Mouse (Mus musculus): ENCODE data around the gene Syne1. TPM values are rescaled to one million over a fixed set of nuclear protein-coding genes. Genes with fewer than 3 reads are reported as not detected.

Syne1 gene
- total and polyA plus RNA-seq, 2 experiments from 2014 or later: 25.9 to 71.2 TPM

DNA sequence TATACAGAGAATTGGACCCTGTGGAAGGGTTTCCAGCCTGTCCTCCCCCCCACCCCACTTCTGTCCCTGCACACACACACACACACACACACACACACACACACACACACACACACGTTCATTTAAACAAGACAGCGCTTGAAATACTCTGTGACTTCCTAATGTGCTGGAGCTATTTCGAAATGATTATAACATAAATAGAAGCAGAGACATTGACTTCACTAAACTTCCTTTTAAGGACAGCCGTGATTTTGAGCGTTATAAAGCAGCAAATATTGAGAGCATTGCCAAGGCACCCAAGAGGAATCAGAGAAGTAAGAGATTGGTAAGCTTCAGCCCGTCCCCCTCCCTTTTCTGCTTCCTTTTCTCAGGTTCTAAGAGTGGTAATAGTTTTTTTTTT, 263.0 kb downstream of the Syne1 start:
- ATAC-seq (ENCODE audit: insufficient read depth, low read depth) (peak; percentile 11; the same call in 1 of the 2 replicates), DNase-seq (ENCODE audit: low spot score) (peak; percentile 61)
- H3K27ac ChIP-seq (ENCODE audit: low read depth): peak overlapping the region; percentile 97
- no peaks in the 10 kb centered on the region for H3K9me3 ChIP-seq (replicated peaks; ENCODE audit: control insufficient read depth, low read length)
- no peaks in the 10 kb centered on the region for H3K27me3 ChIP-seq (ENCODE audit: control insufficient read depth, insufficient read depth, low read length)
- peak overlapping the region; percentile 45 for H3K4me3 ChIP-seq (ENCODE audit: low read depth, low read length)
- H3K9ac ChIP-seq (replicated peaks; ENCODE audit: low read depth, low read length): peak overlapping the region; percentile 66
- 11% methylated on average over 6 of the region's 6 CpGs for WGBS
- TF ChIP-seq CTCF (IDR thresholded peaks at IDR 0.05; ENCODE audit: low read depth) (no peak), EP300 (IDR thresholded peaks at IDR 0.05; ENCODE audit: low read depth) (no peak)
- peaks cover 4% of the 10 kb centered on the region; the same call in 1 of the 2 replicates for H3K4me1 ChIP-seq (ENCODE audit: control insufficient read depth, insufficient read depth)
- no peaks in the 10 kb centered on the region for H3K36me3 ChIP-seq (replicated peaks; ENCODE audit: control insufficient read depth, insufficient read depth, low read length)
- peak overlapping the region; percentile 62 for H3K4me2 ChIP-seq (ENCODE audit: low read depth, low read length)

DNA sequence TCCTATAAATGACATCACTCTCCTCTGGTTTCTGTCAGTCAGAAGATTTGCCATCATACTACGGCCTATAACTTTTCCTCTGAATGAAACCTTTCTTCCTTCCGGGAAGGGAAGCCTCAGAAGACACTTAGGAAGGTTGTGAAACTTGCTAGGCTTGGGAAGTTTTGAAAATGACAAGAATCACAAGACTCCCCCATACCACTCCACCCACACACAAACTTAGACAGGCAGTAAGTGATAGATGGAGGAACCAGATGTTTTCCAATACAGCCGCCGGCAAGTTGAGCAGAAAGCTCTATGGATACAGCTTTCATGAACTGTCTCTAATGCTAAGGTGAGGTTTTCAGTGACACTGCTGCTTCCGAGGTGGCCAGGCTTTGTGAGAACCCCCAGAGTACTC, 275.5 kb downstream of the Syne1 start:
- H3K4me3 ChIP-seq (ENCODE audit: low read depth, low read length): no peak overlapping the region
- TF ChIP-seq EP300 (IDR thresholded peaks at IDR 0.05; ENCODE audit: low read depth) (no peak), CTCF (IDR thresholded peaks at IDR 0.05; ENCODE audit: low read depth) (no peak)
- ATAC-seq (ENCODE audit: insufficient read depth, low read depth): no peak
- H3K9ac ChIP-seq (replicated peaks; ENCODE audit: low read depth, low read length): no peak overlapping the region
- no peaks in the 10 kb centered on the region for H3K27me3 ChIP-seq (ENCODE audit: control insufficient read depth, insufficient read depth, low read length)
- H3K9me3 ChIP-seq (replicated peaks; ENCODE audit: control insufficient read depth, low read length): no peaks in the 10 kb centered on the region
- H3K4me1 ChIP-seq (ENCODE audit: control insufficient read depth, insufficient read depth): no peaks in the 10 kb centered on the region; the same call in 1 of the 2 replicates
- no peak overlapping the region for H3K4me2 ChIP-seq (ENCODE audit: low read depth, low read length)
- DNase-seq (ENCODE audit: low spot score): no peak
- H3K36me3 ChIP-seq (replicated peaks; ENCODE audit: control insufficient read depth, insufficient read depth, low read length): peaks cover 9% of the 10 kb centered on the region; the same call in 1 of the 2 replicates
- 73% methylated on average over 5 of the region's 5 CpGs for WGBS
- H3K27ac ChIP-seq (ENCODE audit: low read depth): no peak overlapping the region

DNA sequence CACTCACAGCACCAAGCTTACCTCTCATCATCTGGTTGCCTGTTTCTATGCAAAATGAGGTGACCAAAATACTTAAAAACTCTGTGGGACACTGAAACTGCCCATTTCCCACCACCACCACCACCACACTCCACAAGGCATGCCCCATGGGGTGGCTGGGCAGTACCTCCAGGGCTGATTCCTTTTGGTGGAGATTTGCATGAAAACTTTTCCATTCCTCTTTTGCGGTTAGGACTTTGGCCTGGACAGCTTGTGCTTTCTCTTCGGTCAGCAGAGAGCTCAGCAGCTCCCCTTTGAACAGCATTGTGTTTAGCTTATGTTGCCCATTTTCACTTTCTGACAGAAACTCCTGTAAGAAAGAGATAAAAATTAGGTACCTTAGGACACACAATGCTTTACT, 280.6 kb downstream of the Syne1 start:
- no peaks in the 10 kb centered on the region; the same call in 1 of the 2 replicates for H3K4me1 ChIP-seq (ENCODE audit: control insufficient read depth, insufficient read depth)
- no peak for TF ChIP-seq CTCF (IDR thresholded peaks at IDR 0.05; ENCODE audit: low read depth)
- TF ChIP-seq EP300 (IDR thresholded peaks at IDR 0.05; ENCODE audit: low read depth): no peak
- H3K27ac ChIP-seq (ENCODE audit: low read depth): no peak overlapping the region
- peaks cover 44% of the 10 kb centered on the region for H3K36me3 ChIP-seq (replicated peaks; ENCODE audit: control insufficient read depth, insufficient read depth, low read length)
- H3K9me3 ChIP-seq (replicated peaks; ENCODE audit: control insufficient read depth, low read length): no peaks in the 10 kb centered on the region
- ATAC-seq (ENCODE audit: insufficient read depth, low read depth) (no peak), DNase-seq (ENCODE audit: low spot score) (no peak)
- WGBS: 85% methylated on average over 2 of the region's 2 CpGs
- no peak overlapping the region for H3K4me3 ChIP-seq (ENCODE audit: low read depth, low read length)
- no peak overlapping the region for H3K4me2 ChIP-seq (ENCODE audit: low read depth, low read length)
- no peaks in the 10 kb centered on the region for H3K27me3 ChIP-seq (ENCODE audit: control insufficient read depth, insufficient read depth, low read length)
- H3K9ac ChIP-seq (replicated peaks; ENCODE audit: low read depth, low read length): no peak overlapping the region

DNA sequence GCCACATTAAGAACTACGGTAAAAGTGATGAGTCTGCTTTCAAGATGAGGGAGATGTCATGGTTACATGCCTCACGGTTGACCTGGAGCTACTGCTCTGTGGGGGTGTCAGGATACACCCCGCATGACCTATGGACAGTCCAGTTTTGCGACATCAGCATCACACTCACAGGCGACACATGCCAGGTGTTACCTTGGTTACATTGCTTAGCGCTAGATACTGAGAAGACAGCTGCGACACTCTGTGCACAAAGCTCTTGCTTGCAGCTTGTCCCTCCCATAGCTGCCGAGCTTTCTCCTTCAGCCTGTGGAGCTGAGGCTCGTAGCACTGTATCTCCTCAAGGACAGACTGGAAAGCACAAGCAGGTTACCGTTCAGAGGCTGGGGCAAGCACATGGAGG, 286.9 kb downstream of the Syne1 start:
- H3K36me3 ChIP-seq (replicated peaks; ENCODE audit: control insufficient read depth, insufficient read depth, low read length): peaks cover 55% of the 10 kb centered on the region
- no peak overlapping the region for H3K9ac ChIP-seq (replicated peaks; ENCODE audit: low read depth, low read length)
- no peak overlapping the region for H3K4me3 ChIP-seq (ENCODE audit: low read depth, low read length)
- H3K27ac ChIP-seq (ENCODE audit: low read depth): no peak overlapping the region
- ATAC-seq (ENCODE audit: insufficient read depth, low read depth) (no peak), DNase-seq (ENCODE audit: low spot score) (no peak)
- no peaks in the 10 kb centered on the region for H3K4me1 ChIP-seq (ENCODE audit: control insufficient read depth, insufficient read depth)
- 57% methylated on average over 10 of the region's 10 CpGs for WGBS
- TF ChIP-seq CTCF (IDR thresholded peaks at IDR 0.05; ENCODE audit: low read depth) (no peak), EP300 (IDR thresholded peaks at IDR 0.05; ENCODE audit: low read depth) (no peak)
- H3K27me3 ChIP-seq (ENCODE audit: control insufficient read depth, insufficient read depth, low read length): no peaks in the 10 kb centered on the region
- no peak overlapping the region for H3K4me2 ChIP-seq (ENCODE audit: low read depth, low read length)
- no peaks in the 10 kb centered on the region for H3K9me3 ChIP-seq (replicated peaks; ENCODE audit: control insufficient read depth, low read length)

DNA sequence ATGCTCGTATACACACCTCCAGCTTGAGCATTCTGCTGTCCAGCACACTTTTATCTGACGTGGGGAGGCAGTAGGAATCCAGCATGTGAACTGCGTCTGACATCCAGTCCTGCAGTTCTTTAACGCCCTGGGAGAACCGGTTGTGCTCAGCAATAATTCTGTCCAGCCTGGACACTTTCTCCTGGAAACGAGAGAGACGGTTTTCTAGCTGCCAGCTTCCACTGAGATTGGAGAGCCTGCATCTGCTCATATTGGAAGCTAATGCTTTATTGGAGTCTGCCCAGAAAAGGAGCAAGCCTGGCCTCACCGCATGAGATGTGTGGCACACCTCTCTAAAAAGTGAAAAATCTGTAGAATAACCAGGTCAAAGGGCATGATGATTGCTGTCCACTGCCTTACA, 288.6 kb downstream of the Syne1 start:
- TF ChIP-seq EP300 (IDR thresholded peaks at IDR 0.05; ENCODE audit: low read depth): no peak
- no peak for TF ChIP-seq CTCF (IDR thresholded peaks at IDR 0.05; ENCODE audit: low read depth)
- ATAC-seq (ENCODE audit: insufficient read depth, low read depth): no peak

DNA sequence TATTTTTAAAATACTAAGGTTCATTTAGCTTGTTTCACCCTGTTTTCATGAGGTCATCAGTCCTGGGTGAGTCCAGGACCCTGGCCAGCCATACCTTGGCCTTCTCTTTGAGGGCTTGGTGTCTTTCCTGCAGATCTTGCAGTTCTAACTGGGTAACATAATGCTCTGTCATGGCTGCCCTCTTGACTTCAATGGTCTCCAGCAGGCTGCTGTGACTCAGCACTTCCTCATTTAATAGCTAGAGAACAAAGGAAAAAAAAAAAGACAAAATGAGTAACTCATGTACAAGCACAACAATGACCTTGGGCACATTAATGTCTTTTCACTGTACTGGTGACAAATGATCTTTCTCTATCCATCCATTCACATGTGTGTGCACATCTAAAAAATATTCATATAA, 294.6 kb downstream of the Syne1 start:
- Histone ChIP-seq H3K9ac (replicated peaks; ENCODE audit: low read depth, low read length) (no peak overlapping the region), H3K27me3 (ENCODE audit: control insufficient read depth, insufficient read depth, low read length) (no peaks in the 10 kb centered on the region), H3K4me3 (ENCODE audit: low read depth, low read length) (no peak overlapping the region), H3K4me1 (ENCODE audit: control insufficient read depth, insufficient read depth) (0 out of 2 replicates have a peak, but pooled peaks cover 2% of the 10 kb centered on the region), H3K27ac (ENCODE audit: low read depth) (no peak overlapping the region), H3K4me2 (ENCODE audit: low read depth, low read length) (no peak overlapping the region), H3K9me3 (replicated peaks; ENCODE audit: control insufficient read depth, low read length) (peaks cover 9% of the 10 kb centered on the region; the same call in 1 of the 2 replicates), H3K36me3 (replicated peaks; ENCODE audit: control insufficient read depth, insufficient read depth, low read length) (peaks cover 76% of the 10 kb centered on the region)
- DNase-seq (ENCODE audit: low spot score): no peak
- ATAC-seq (ENCODE audit: insufficient read depth, low read depth): no peak
- TF ChIP-seq CTCF (IDR thresholded peaks at IDR 0.05; ENCODE audit: low read depth): no peak
- no peak for TF ChIP-seq EP300 (IDR thresholded peaks at IDR 0.05; ENCODE audit: low read depth)

More for the DNA sequence above, 288.6 kb downstream of the Syne1 start:
- Histone ChIP-seq H3K4me3 (ENCODE audit: low read depth, low read length) (no peak overlapping the region), H3K9ac (replicated peaks; ENCODE audit: low read depth, low read length) (no peak overlapping the region), H3K4me1 (ENCODE audit: control insufficient read depth, insufficient read depth) (no peaks in the 10 kb centered on the region), H3K4me2 (ENCODE audit: low read depth, low read length) (no peak overlapping the region), H3K9me3 (replicated peaks; ENCODE audit: control insufficient read depth, low read length) (peaks cover 4% of the 10 kb centered on the region; the same call in 1 of the 2 replicates), H3K27me3 (ENCODE audit: control insufficient read depth, insufficient read depth, low read length) (no peaks in the 10 kb centered on the region), H3K27ac (ENCODE audit: low read depth) (no peak overlapping the region), H3K36me3 (replicated peaks; ENCODE audit: control insufficient read depth, insufficient read depth, low read length) (peaks cover 57% of the 10 kb centered on the region)
- no peak for DNase-seq (ENCODE audit: low spot score)
- 59% methylated on average over 8 of the region's 8 CpGs for WGBS

All from heart, postnatal 0 days (tissue).